24 mouse cellular contexts compared by ENCODE assay signal in the genomic region with DNA sequence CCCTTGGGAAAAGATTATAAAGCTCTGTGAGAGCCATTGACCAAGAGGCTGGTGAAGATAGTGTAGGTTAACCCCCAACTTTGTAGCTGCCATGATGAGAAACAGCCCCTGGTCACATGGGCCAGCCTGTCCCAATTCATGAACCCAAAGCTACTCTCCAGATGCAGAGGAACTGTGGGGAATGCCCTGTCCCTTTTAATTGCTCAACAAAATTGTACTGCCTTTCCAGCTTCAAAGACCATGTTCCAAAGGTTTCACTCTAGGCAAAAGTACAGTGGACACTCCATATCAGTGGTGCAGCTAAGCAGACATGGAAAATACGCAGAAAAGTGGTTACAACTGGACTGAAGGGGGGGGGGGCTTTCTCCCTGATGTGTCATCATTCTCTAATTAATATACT. TPM values are rescaled to one million over a fixed set of nuclear protein-coding genes. Genes with fewer than 3 reads are reported as not detected.
DNase-seq lines count a peak whose midpoint lies in the region; ATAC-seq and TF ChIP-seq lines count a peak whose summit lies in the region.
"Had no signal": no experiment of that assay in that cellular context is flagged by ENCODE, and none has a peak within 500 bp of the region (broad histone marks: within the 10 kb centered on the region; RNA-seq: fewer than 3 reads in every experiment).

No protein-coding gene starts in this region.

- no peak for TF ChIP-seq EP300 in liver, postnatal 0 days (IDR thresholded peaks at IDR 0.05; ENCODE audit: low read depth)

- no peak overlapping the region for H3K27ac ChIP-seq in liver, embryonic 13.5 days
- H3K27ac ChIP-seq in liver, embryonic 16.5 days (ENCODE audit: low read length): peak overlapping the region; percentile 75
- H3K27ac ChIP-seq in liver, postnatal 0 days (ENCODE audit: low read depth): peak overlapping the region; percentile 92
- H3K27ac ChIP-seq: embryonic facial prominence, embryonic 13.5 days; embryonic facial prominence, embryonic 15.5 days; forebrain, embryonic 10.5 days; forebrain, embryonic 12.5 days had no signal

- DNase-seq in liver, embryonic 13.5 days: no peak
- no peak for DNase-seq in liver
- DNase-seq in liver, postnatal 0 days: no peak
- DNase-seq in heart, postnatal 10 days: no peak
- DNase-seq: adrenal gland, adult 2 months; adrenal gland, postnatal 10 days; adrenal gland, postnatal 25 days; cerebellum, adult 11 months; cerebellum, adult 18-20 months; cerebellum, adult 8-10 months; cerebellum, adult 9-11 months; cerebellum, postnatal 14 days; cerebellum, postnatal 36 days; embryo, embryonic 11 days had no signal

- TF ChIP-seq CTCF in liver, postnatal 0 days (IDR thresholded peaks at IDR 0.05; ENCODE audit: low read depth): no peak

- H3K36me3 ChIP-seq in liver, embryonic 13.5 days: no peaks in the 10 kb centered on the region
- H3K36me3 ChIP-seq in liver, embryonic 16.5 days (ENCODE audit: control insufficient read depth, insufficient read depth): no peaks in the 10 kb centered on the region
- H3K36me3 ChIP-seq in liver, postnatal 0 days (replicated peaks; ENCODE audit: insufficient read depth, low read length): no peaks in the 10 kb centered on the region
- H3K36me3 ChIP-seq: embryonic facial prominence, embryonic 13.5 days; embryonic facial prominence, embryonic 15.5 days; forebrain, embryonic 10.5 days; forebrain, embryonic 12.5 days had no signal

- H3K4me1 ChIP-seq in liver, embryonic 13.5 days (replicated peaks): no peaks in the 10 kb centered on the region
- no peaks in the 10 kb centered on the region for H3K4me1 ChIP-seq in liver, embryonic 16.5 days (ENCODE audit: control insufficient read depth, low read depth, low read length)
- peaks cover 11% of the 10 kb centered on the region; the same call in 1 of the 2 replicates for H3K4me1 ChIP-seq in liver, postnatal 0 days (ENCODE audit: insufficient read depth)
- H3K4me1 ChIP-seq: embryonic facial prominence, embryonic 15.5 days; forebrain, embryonic 12.5 days had no signal

- H3K4me2 ChIP-seq in liver, embryonic 13.5 days: no peak overlapping the region
- H3K4me2 ChIP-seq in liver, embryonic 16.5 days (ENCODE audit: low read depth, low read length): peak overlapping the region; percentile 42
- H3K4me2 ChIP-seq in liver, postnatal 0 days (ENCODE audit: low read depth, low read length): peak overlapping the region; percentile 47
- H3K4me2 ChIP-seq: embryonic facial prominence, embryonic 13.5 days; embryonic facial prominence, embryonic 15.5 days; forebrain, embryonic 12.5 days had no signal

- WGBS in liver, embryonic 13.5 days (ENCODE audit: insufficient replicate concordance): 66% methylated on average over 1 of the region's 1 CpGs
- WGBS in liver, embryonic 16.5 days (ENCODE audit: insufficient replicate concordance): 70% methylated on average over 1 of the region's 1 CpGs
- 56% methylated on average over 1 of the region's 1 CpGs for WGBS in liver, postnatal 0 days (ENCODE audit: insufficient replicate concordance)

- intact Hi-C loops in heart, postnatal 10 days (cut with DNase I): no loop called here

- H3K9ac ChIP-seq in liver, embryonic 13.5 days: no peak overlapping the region
- no peak overlapping the region for H3K9ac ChIP-seq in liver, embryonic 16.5 days (ENCODE audit: low read depth, low read length)
- no peak overlapping the region for H3K9ac ChIP-seq in liver, postnatal 0 days (replicated peaks)
- H3K9ac ChIP-seq: embryonic facial prominence, embryonic 13.5 days; embryonic facial prominence, embryonic 15.5 days; forebrain, embryonic 12.5 days had no signal

- H3K27me3 ChIP-seq in liver, embryonic 13.5 days: no peaks in the 10 kb centered on the region
- no peaks in the 10 kb centered on the region for H3K27me3 ChIP-seq in liver, embryonic 16.5 days (ENCODE audit: control insufficient read depth, insufficient read depth, low read depth, low read length)
- H3K27me3 ChIP-seq in liver, postnatal 0 days (ENCODE audit: insufficient read depth, low read length): no peaks in the 10 kb centered on the region
- H3K27me3 ChIP-seq: embryonic facial prominence, embryonic 13.5 days; embryonic facial prominence, embryonic 15.5 days; forebrain, embryonic 12.5 days had no signal

- no peaks in the 10 kb centered on the region for H3K9me3 ChIP-seq in liver, embryonic 13.5 days (replicated peaks)
- H3K9me3 ChIP-seq in liver, embryonic 16.5 days (replicated peaks; ENCODE audit: control insufficient read depth, low read length): no peaks in the 10 kb centered on the region
- H3K9me3 ChIP-seq in liver, postnatal 0 days (ENCODE audit: low read length): no peaks in the 10 kb centered on the region
- H3K9me3 ChIP-seq: embryonic facial prominence, embryonic 13.5 days; embryonic facial prominence, embryonic 15.5 days; forebrain, embryonic 10.5 days; forebrain, embryonic 12.5 days had no signal

- H3K4me3 ChIP-seq in liver, embryonic 13.5 days (replicated peaks): no peak overlapping the region
- H3K4me3 ChIP-seq in liver, embryonic 16.5 days (ENCODE audit: low read depth, low read length): peak overlapping the region; percentile 49; the same call in 1 of the 2 replicates
- H3K4me3 ChIP-seq in liver, postnatal 0 days (ENCODE audit: low read depth, low read length): no peak overlapping the region
- H3K4me3 ChIP-seq: embryonic facial prominence, embryonic 13.5 days; embryonic facial prominence, embryonic 15.5 days; forebrain, embryonic 10.5 days; forebrain, embryonic 12.5 days had no signal

- ATAC-seq in liver, embryonic 13.5 days (ENCODE audit: low read depth): peak; percentile 45; the same call in 1 of the 2 replicates
- ATAC-seq in liver, embryonic 16.5 days (ENCODE audit: low read depth): peak; percentile 64
- ATAC-seq in liver, postnatal 0 days: peak; percentile 33
- ATAC-seq: forebrain, embryonic 14.5 days; forebrain, embryonic 16.5 days had no signal

RNA-seq across cellular contexts. Expression of a gene that starts 53.6 kb away (rescaled TPM):
- 0.03 and 0.19 TPM in 2 replicates for polyA plus RNA-seq in liver, embryonic 13.5 days (2015; fragmentation: Nextera tagmentation; extraction: Ambion mirVana)
- polyA plus RNA-seq in liver, embryonic 16.5 days (2015; fragmentation: Nextera tagmentation; extraction: Ambion mirVana): 0.11 TPM in 1 of 2 replicates, not detected in the other
- polyA plus RNA-seq in liver, postnatal 0 days (2015; fragmentation: Nextera tagmentation; extraction: Ambion mirVana): 0.06 TPM in 1 of 2 replicates, not detected in the other
- 1 to 10 TPM; 4.3 to 4.5 TPM for total RNA-seq in heart, postnatal 10 days (2021)
- total RNA-seq: common myeloid progenitor, adult 5-6 weeks; MEL had no signal
- polyA plus RNA-seq: erythroblast, embryonic 14.5 days had no signal
